Mouse (Mus musculus) megakaryocyte progenitor cell, adult 5-6 weeks (primary cell): ENCODE data around the gene Slc9a8. TPM values are rescaled to one million over a fixed set of nuclear protein-coding genes. Genes with fewer than 3 reads are reported as not detected.
A peak's percentile ranks its signal among the peaks of the same experiment; 100 is the strongest.

Source experiments
- ATAC-seq: replicated peaks from 2 replicates; pipeline ENCODE4 v1.8.0; 2016; ENCODE audit warnings: mild to moderate bottlenecking, moderate TSS enrichment, inconsistent platforms; ENCODE audit not compliant: poor library complexity
- total RNA-seq, 2 experiments: library from RNA; stranded (forward) in 1 of 2; stranded (reverse) in 1 of 2; fragments of 157-497, 149-512 nt in 1 of 2; fragments of 200-1000 nt in 1 of 2; gene quantifications; 2 replicates each; pipeline versions ENCODE4 v1.2.3 to v1.2.4; 2015 to 2017

Gene Slc9a8
- total RNA-seq, 2 experiments from 2014 or later, result 17.9 to 37.4 TPM

DNA sequence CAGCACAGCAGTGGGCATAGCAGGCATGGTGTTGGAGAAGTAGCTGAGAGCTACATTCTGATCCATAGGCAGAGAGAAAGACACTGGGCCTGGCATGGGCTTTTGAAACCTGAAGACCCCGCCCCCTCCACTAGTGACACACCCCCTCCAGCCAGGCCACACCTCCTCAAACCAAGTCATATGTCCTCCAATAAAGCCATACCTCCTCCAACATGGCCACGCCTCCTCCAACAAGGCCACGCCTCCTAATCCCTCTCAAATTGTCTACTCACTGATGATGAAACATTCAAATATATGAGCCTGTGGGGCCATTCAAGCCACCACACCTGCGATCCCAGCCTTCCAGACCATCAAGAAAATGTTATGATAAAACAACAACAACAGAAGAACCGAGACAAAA is 7.1 kb upstream of the Slc9a8 start:
- ATAC-seq, result no peak

- ATAC-seq, result no peak
Observed at GRCm38 (mm10) chr2:167415970-167416563, 5.4 kb upstream of the Slc9a8 start.

- no peak for ATAC-seq
Observed at GRCm38 (mm10) chr2:167417048-167417447, 4.5 kb upstream of the Slc9a8 start.

DNA sequence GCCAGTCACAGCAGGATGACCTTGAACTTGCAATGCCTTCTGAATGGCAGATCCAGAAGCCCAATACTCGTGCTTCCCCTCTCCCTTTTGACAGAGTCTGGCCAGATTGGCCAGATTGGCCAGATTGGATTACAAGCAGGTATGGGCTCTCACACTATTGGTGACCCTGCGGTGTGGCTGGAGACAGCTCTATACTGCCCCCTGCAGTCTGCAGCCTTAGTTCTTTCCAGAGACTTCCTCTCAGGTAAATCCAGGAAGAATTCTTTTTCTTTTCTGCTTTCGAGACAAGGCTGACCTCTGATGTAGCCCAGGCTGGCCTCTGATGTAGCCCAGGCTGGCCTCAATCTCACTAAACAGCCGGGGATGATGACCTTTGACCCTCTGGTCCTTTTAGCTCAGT is 3.8 kb upstream of the Slc9a8 start:
- ATAC-seq, result no peak

GRCm38 (mm10) chr2:167419204-167419603 is 2.3 kb upstream of the Slc9a8 start:
- peak; percentile 60 for ATAC-seq

GRCm38 (mm10) chr2:167420811-167421241 is 686 bp upstream of the Slc9a8 start:
- ATAC-seq, result no peak

DNA sequence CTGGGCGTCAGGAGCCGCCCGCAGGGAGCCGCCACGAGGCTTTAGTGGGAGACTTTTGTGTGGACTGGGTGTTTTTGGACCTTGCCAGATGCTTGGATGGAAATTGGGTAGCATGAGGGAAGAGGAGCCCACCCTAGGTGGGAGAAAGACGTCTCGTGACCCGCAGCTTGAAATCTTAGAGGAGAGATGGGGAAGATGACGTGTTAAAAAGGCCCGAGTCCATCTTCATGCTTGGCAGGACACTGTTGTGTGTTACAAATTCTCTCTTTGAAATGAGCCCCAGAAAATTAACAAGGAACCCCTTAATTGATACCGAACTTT is 598 bp downstream of the Slc9a8 start:
- no peak for ATAC-seq

- no peak for ATAC-seq
Observed at GRCm38 (mm10) chr2:167423031-167423611, 1.6 kb downstream of the Slc9a8 start.

DNA sequence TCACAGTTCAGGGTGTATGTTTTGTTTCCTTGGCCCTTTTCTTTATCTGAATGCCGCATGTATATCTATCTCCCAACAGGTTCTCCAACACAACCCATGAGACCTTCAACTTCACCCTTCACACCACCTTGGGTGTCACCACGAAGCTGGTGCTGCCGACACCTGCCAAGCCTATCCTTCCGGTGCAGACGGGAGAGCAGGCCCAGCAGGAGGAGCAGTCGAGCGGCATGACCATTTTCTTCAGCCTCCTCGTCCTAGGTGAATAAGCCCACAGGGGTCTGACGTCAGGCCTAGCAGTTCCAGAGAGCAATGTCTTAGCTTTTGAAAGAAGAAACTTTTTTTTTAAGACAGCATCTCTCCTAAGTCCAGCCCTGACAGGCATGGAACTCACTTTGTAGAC is 2.5 kb downstream of the Slc9a8 start:
- ATAC-seq, result no peak

GRCm38 (mm10) chr2:167424516-167424915 is 3.0 kb downstream of the Slc9a8 start:
- no peak for ATAC-seq

DNA sequence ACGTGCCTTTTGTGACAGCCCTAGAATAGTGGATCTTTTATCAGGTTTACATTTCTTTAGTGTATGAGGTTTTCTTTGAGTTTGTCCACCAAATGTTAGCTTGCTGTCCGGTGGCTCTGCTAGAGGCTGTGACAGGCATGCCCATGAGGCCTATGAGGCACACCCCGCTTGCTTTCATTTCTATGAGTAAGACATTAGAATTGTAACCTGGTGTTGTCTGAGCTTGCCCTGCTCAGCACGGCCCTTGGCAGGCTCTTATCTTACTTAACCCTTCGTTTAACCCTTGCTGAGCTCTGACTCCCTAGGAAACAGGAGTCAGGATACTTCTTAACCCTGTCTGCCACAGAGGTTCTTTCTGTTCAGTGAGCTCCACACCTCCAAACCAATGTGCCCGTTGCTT is 3.9 kb downstream of the Slc9a8 start:
- 0 out of 2 replicates have a peak, but pooled peaks have one; percentile 8 for ATAC-seq

DNA sequence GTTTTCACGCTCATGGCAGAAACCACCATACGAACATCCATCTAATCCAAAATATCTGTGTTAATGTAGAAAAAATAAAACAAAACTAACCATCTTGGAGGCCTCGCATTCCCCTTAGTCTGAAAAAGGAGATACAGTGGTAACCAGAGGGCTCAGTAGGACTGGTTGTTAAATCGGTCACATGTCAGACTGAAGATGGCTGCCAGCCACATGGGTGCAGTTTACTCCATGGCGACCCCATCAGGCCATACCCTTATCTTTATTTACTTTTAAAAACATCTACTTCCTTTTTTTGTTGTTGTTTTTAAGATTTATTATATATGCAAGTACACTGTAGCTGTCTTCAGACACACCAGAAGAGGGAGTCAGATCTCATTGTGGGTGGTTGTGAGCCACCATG is 8.1 kb downstream of the Slc9a8 start:
- ATAC-seq, result no peak

GRCm38 (mm10) chr2:167430737-167431417 is 9.4 kb downstream of the Slc9a8 start:
- no peak for ATAC-seq

- no peak for ATAC-seq
Observed at GRCm38 (mm10) chr2:167431418-167431776, 9.9 kb downstream of the Slc9a8 start.

GRCm38 (mm10) chr2:167434570-167434969 is 13.1 kb downstream of the Slc9a8 start:
- ATAC-seq, result no peak

DNA sequence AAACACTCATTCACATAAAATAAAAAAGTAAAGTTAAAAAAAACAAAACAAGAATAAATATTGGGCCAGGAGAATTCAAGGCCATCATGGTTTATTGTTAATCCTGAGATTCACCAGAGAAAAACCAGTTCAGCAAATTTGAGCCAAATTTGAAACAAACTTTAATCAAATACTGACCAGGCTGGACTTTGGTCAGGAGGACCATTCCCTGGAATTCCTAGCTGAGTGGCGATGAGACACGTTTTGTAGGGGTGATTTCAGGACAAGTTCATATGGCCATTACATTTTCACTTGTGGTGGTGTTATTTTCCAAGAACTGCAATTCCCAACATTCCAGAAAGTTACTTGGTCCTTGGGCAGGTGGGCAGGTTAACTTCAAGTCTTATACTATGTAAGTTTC is 14.1 kb downstream of the Slc9a8 start:
- no peak for ATAC-seq

- no peak for ATAC-seq
Observed at GRCm38 (mm10) chr2:167436371-167436770, 14.9 kb downstream of the Slc9a8 start.

GRCm38 (mm10) chr2:167439422-167439821 is 17.9 kb downstream of the Slc9a8 start:
- no peak for ATAC-seq

DNA sequence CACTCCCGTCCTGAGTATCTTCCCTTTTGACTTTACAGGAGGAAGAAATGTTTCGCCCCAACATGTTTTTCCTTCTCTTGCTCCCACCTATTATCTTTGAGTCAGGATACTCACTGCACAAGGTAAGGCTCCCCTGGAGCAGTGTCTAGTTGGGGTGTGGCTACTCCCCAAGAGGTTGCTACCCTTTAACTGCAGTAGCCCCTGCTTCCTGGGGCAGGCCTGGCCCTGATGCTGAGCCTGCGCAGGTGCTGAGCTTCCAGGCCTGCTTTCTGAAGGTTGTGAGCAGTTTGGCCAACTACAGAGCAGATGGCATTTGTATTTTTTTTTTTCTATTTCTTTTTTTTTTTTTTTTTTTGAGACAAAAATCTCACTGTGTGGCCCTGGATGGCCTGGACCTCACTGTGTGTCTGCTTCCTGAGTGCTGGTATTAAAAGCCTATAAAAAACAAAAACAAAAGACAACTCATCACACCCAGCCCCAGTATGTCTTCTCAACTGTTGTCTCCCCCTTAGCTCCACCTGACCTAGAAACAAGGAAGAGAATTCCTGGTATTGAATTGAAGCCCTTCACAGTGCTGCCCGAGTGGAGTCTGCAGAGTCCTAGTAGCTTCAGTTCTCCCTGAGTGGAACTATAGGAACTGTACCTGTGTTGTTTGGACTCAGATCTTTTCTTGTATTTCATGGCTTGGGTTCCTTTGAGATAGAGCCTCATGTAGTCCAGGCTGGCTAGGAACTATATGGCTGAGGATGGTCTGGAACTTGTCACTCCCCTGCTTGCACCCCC is 22.1 kb downstream of the Slc9a8 start:
- ATAC-seq, result no peak

GRCm38 (mm10) chr2:167445911-167446780 is 24.6 kb downstream of the Slc9a8 start:
- no peak for ATAC-seq

DNA sequence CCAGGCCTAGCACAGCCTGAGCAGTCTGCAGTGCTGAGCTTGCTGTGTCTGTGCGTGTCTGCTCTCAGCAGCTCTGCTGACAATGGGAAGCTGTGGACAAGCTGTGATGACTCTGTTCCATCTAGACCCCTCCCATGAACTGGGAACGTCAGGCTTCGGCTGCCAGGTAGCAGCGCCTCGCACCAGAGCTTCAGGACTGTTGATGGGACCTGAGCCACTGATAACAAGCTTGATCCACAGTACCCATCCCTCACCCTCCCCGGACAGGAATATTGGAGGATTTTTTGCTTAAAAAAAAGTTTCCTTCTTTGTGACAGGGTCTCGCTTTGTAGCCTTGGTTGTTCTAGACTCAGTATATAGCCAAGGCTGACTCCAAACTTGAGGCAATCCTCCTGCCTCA is 25.7 kb downstream of the Slc9a8 start:
- no peak for ATAC-seq
